Mouse (Mus musculus): ENCODE measurements around the gene Snx6.
"Not testable (repeated sequence)": the region's sequence is repeated elsewhere in the genome, so short reads cannot be mapped to it uniquely, and the experiment has no call there.

- TF ChIP-seq CTCF (IDR thresholded peaks at IDR 0.05; ENCODE audit: borderline replicate concordance, extremely low read depth, insufficient read depth, insufficient read length); POLR2A (IDR thresholded peaks at IDR 0.05; ENCODE audit: borderline replicate concordance, extremely low read depth, insufficient read depth, insufficient read length, poor library complexity, severe bottlenecking): not testable (repeated sequence)
Measured at GRCm38 (mm10) chr12:54718871-54719786, 76.4 kb downstream of the Snx6 start.
